Mouse (Mus musculus): ENCODE measurements around the gene Pabpc1l. TPM values are rescaled to one million over a fixed set of nuclear protein-coding genes. Genes with fewer than 3 reads are reported as not detected.

Pabpc1l gene
- 3.1 and 3.2 TPM in 2 replicates for polyA plus RNA-seq (2012; rRNA removed)

DNA sequence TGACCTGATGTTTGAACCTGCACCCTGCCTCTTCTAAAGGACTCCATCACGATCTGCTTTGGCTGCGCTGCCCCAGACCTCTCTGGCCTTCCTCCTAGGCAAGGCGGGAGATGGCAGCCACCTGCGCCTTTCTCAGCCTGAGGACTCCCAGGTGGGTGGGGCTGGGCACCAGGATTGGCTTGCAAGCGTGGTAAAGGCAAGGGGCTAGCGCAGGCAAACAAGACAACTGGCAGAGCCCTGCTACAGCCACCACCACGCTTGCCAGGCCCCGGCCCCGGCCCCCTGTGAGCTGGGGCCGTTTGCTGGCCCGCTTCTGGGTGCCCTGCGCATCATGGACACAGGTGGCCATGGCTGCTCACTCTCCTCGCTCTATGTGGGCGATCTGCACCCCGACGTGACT is at the start of gene Pabpc1l:
TSS of gene Pabpc1l (plus strand) at position 301 of the 400 bp plus-strand sequence.
- Histone ChIP-seq H3K27ac (ENCODE audit: insufficient read depth, low read length) (no peak within 1 kb of the TSS), H3K4me1 (ENCODE audit: control insufficient read depth, insufficient read depth, low read length) (no peaks in the 10 kb centered on the region), H3K27me3 (ENCODE audit: control insufficient read depth, insufficient read depth, low read length) (no peaks in the 10 kb centered on the region), H3K4me3 (replicated peaks; ENCODE audit: insufficient read depth, low read depth, low read length) (no peak within 1 kb of the TSS)
- no peak for DNase-seq
- TF ChIP-seq POLR2A (IDR thresholded peaks at IDR 0.05; ENCODE audit: borderline replicate concordance, insufficient read depth, low read length): no peak
- TF ChIP-seq CTCF (IDR thresholded peaks at IDR 0.05; ENCODE audit: borderline replicate concordance, insufficient read depth, low read depth, low read length): no peak
- WGBS: 75% methylated on average over 16 of the region's 16 CpGs

DNA sequence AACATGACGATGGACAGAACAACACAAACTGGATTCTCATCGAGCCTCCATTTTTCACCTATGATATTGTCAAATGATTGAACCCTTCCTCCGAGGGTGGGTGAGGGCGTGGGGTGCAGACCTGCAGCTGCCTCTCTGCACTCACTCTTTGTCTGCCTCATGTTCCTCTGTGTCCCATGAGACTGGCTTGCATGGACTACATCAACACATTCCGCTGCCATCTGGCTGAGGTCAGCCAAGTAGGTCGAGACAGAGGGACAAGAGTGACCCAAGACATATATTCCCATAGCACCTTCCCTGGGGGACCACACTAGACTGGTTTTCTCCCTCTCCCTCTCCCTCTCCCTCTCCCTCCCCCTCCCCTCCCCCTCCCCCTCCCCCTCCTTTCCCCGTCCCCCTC is 48.8 kb upstream of the Pabpc1l start:
- Histone ChIP-seq H3K4me3 (replicated peaks; ENCODE audit: insufficient read depth, low read depth, low read length) (no peak overlapping the region), H3K27me3 (ENCODE audit: control insufficient read depth, insufficient read depth, low read length) (no peaks in the 10 kb centered on the region), H3K4me1 (ENCODE audit: control insufficient read depth, insufficient read depth, low read length) (no peaks in the 10 kb centered on the region), H3K27ac (ENCODE audit: insufficient read depth, low read length) (no peak overlapping the region)
- no peak for TF ChIP-seq CTCF (IDR thresholded peaks at IDR 0.05; ENCODE audit: borderline replicate concordance, insufficient read depth, low read depth, low read length)
- TF ChIP-seq POLR2A (IDR thresholded peaks at IDR 0.05; ENCODE audit: borderline replicate concordance, insufficient read depth, low read length): no peak
- no peak for DNase-seq
- WGBS: 74% methylated on average over 6 of the region's 7 CpGs

GRCm38 (mm10) chr2:163987233-163987632 is 38.0 kb upstream of the Pabpc1l start:
- WGBS: 86% methylated on average over 8 of the region's 8 CpGs
- H3K27ac ChIP-seq (ENCODE audit: insufficient read depth, low read length): no peak overlapping the region

GRCm38 (mm10) chr2:163992871-163993270 is 32.4 kb upstream of the Pabpc1l start:
- 99% methylated on average over 2 of the region's 2 CpGs for WGBS
- H3K27me3 ChIP-seq (ENCODE audit: control insufficient read depth, insufficient read depth, low read length): no peaks in the 10 kb centered on the region
- no peak for DNase-seq

More at GRCm38 (mm10) chr2:163987233-163987632, 38.0 kb upstream of the Pabpc1l start:
- Histone ChIP-seq H3K27me3 (ENCODE audit: control insufficient read depth, insufficient read depth, low read length) (no peaks in the 10 kb centered on the region), H3K4me3 (replicated peaks; ENCODE audit: insufficient read depth, low read depth, low read length) (no peak overlapping the region), H3K4me1 (ENCODE audit: control insufficient read depth, insufficient read depth, low read length) (no peaks in the 10 kb centered on the region)
- DNase-seq: no peak
- no peak for TF ChIP-seq CTCF (IDR thresholded peaks at IDR 0.05; ENCODE audit: borderline replicate concordance, insufficient read depth, low read depth, low read length)
- no peak for TF ChIP-seq POLR2A (IDR thresholded peaks at IDR 0.05; ENCODE audit: borderline replicate concordance, insufficient read depth, low read length)

GRCm38 (mm10) chr2:163994654-163994976 is 30.6 kb upstream of the Pabpc1l start, which contains the start of gene Ywhab:
Ywhab (plus strand) TSS chr2:163994960.
- Histone ChIP-seq H3K4me1 (ENCODE audit: control insufficient read depth, insufficient read depth, low read length) (peaks cover 4% of the 10 kb centered on the region; the same call in 1 of the 2 replicates), H3K4me3 (replicated peaks; ENCODE audit: insufficient read depth, low read depth, low read length) (peak within 1 kb of the TSS; percentile 85), H3K27ac (ENCODE audit: insufficient read depth, low read length) (peak within 1 kb of the TSS; percentile 76), H3K27me3 (ENCODE audit: control insufficient read depth, insufficient read depth, low read length) (no peaks in the 10 kb centered on the region)
- TF ChIP-seq CTCF (IDR thresholded peaks at IDR 0.05; ENCODE audit: borderline replicate concordance, insufficient read depth, low read depth, low read length) (no peak), POLR2A (IDR thresholded peaks at IDR 0.05; ENCODE audit: borderline replicate concordance, insufficient read depth, low read length) (no peak)
- WGBS: 0% methylated on average over 11 of the region's 14 CpGs
- DNase-seq: no peak

More at GRCm38 (mm10) chr2:163992871-163993270, 32.4 kb upstream of the Pabpc1l start:
- TF ChIP-seq POLR2A (IDR thresholded peaks at IDR 0.05; ENCODE audit: borderline replicate concordance, insufficient read depth, low read length) (no peak), CTCF (IDR thresholded peaks at IDR 0.05; ENCODE audit: borderline replicate concordance, insufficient read depth, low read depth, low read length) (no peak)
- Histone ChIP-seq H3K4me3 (replicated peaks; ENCODE audit: insufficient read depth, low read depth, low read length) (no peak overlapping the region), H3K27ac (ENCODE audit: insufficient read depth, low read length) (no peak overlapping the region), H3K4me1 (ENCODE audit: control insufficient read depth, insufficient read depth, low read length) (peaks cover 2% of the 10 kb centered on the region; the same call in 1 of the 2 replicates)

- peak; percentile 68 for TF ChIP-seq POLR2A (IDR thresholded peaks at IDR 0.05; ENCODE audit: borderline replicate concordance, insufficient read depth, low read length)
- TF ChIP-seq CTCF (IDR thresholded peaks at IDR 0.05; ENCODE audit: borderline replicate concordance, insufficient read depth, low read depth, low read length): no peak
- Histone ChIP-seq H3K27me3 (ENCODE audit: control insufficient read depth, insufficient read depth, low read length) (no peaks in the 10 kb centered on the region), H3K4me1 (ENCODE audit: control insufficient read depth, insufficient read depth, low read length) (peaks cover 7% of the 10 kb centered on the region; the same call in 1 of the 2 replicates), H3K4me3 (replicated peaks; ENCODE audit: insufficient read depth, low read depth, low read length) (peak overlapping the region; percentile 85), H3K27ac (ENCODE audit: insufficient read depth, low read length) (peak overlapping the region; percentile 76)
- peak; percentile 92 to 96 for DNase-seq
- WGBS: under 1% methylated on average over 68 of the region's 79 CpGs
These were observed 30.0 kb upstream of the Pabpc1l start for GRCm38 (mm10) chr2:163994977-163995862.

DNA sequence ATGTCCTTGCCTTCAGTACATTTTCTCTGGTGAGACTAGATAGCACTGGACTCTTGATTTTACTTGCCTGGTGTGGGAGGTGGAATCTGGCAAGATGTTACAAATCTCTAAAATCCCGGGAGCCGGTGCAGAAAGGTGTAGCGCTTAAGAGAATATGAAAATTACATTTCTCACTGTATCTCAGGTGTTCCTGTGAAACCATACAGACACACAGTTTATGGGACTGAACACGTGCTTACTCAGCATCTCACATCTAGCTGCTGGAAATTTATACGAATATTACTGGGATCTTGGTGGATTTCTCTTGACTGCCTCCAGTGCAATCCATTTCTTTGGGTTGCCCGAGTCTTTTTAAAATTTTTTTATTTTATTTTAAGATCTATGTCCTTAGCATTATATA is 29.0 kb upstream of the Pabpc1l start:
- Histone ChIP-seq H3K4me1 (ENCODE audit: control insufficient read depth, insufficient read depth, low read length) (peaks cover 7% of the 10 kb centered on the region; the same call in 1 of the 2 replicates), H3K27ac (ENCODE audit: insufficient read depth, low read length) (no peak overlapping the region), H3K27me3 (ENCODE audit: control insufficient read depth, insufficient read depth, low read length) (no peaks in the 10 kb centered on the region), H3K4me3 (replicated peaks; ENCODE audit: insufficient read depth, low read depth, low read length) (peak overlapping the region; percentile 57)
- DNase-seq: no peak
- WGBS: 40% methylated on average over 6 of the region's 6 CpGs
- no peak for TF ChIP-seq POLR2A (IDR thresholded peaks at IDR 0.05; ENCODE audit: borderline replicate concordance, insufficient read depth, low read length)
- no peak for TF ChIP-seq CTCF (IDR thresholded peaks at IDR 0.05; ENCODE audit: borderline replicate concordance, insufficient read depth, low read depth, low read length)

DNA sequence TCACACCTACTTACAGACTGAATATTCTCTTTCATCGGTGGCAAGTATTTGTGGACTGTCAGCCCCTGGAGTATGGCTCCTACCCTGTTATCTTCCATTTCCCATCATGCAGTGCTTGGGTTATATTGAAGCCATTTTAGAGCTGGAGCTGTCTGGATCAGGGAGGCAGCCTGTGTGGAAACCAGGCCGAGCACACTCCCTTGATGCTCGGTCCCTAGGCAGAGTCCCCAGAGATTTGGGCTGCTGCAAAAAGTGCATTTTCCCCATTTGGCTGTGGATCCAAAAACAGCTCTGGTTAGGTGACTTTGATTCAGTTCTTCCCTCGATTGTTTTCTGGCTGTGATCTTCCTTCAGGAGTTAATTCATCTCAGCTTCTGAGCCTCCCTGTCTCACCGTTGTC is 28.4 kb upstream of the Pabpc1l start:
- H3K27me3 ChIP-seq (ENCODE audit: control insufficient read depth, insufficient read depth, low read length): no peaks in the 10 kb centered on the region
- no peak for DNase-seq
- TF ChIP-seq CTCF (IDR thresholded peaks at IDR 0.05; ENCODE audit: borderline replicate concordance, insufficient read depth, low read depth, low read length) (no peak), POLR2A (IDR thresholded peaks at IDR 0.05; ENCODE audit: borderline replicate concordance, insufficient read depth, low read length) (no peak)
- no peak overlapping the region for H3K4me3 ChIP-seq (replicated peaks; ENCODE audit: insufficient read depth, low read depth, low read length)
- H3K27ac ChIP-seq (ENCODE audit: insufficient read depth, low read length): no peak overlapping the region
- WGBS: 30% methylated on average over 5 of the region's 5 CpGs
- peaks cover 7% of the 10 kb centered on the region; the same call in 1 of the 2 replicates for H3K4me1 ChIP-seq (ENCODE audit: control insufficient read depth, insufficient read depth, low read length)

All from cerebellum, adult 2 months (tissue).